Mouse (Mus musculus) left cerebral cortex, adult 9 months (tissue): ENCODE measurements around the gene Patj.
"Not testable (repeated sequence)": the region's sequence is repeated elsewhere in the genome, so short reads cannot be mapped to it uniquely, and the experiment has no call there.

Experiments
- DNase-seq, 2 experiments: peaks; one replicate each; pipeline ENCODE4 v3.0.0; 2022; ENCODE audit warnings: low spot score in 2 of 2

Patj gene

GRCm38 (mm10) chr4:98577275-98577674, 181.7 kb downstream of the Patj start:
- DNase-seq: no peak

DNA sequence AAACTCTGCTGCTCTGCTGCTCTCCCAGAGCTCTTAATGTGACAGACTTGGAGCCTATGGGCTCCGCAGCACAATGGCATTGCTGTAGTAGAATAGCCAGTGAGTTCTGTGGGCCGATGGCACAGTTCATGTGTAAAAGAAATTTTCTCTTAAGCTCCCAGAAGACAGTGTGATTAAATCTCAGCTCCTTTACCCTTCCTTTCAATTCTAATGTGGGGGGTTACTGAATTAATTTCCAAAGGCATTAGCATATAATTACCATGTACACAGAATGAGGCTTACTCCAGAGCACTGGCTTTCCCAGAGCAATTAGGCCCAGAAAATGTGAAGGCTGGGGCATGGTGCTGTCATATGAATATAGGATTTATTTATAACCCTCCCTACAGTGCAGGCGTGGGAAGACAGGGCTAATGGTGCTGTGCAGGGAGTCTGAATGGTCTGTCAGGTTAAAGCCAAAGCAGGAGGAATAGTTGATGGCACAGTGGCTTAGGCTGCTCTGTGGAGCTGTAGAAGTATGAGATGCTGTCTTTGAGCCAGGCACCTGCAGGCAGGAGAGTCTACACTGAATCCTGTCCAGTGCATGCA, 182.5 kb downstream of the Patj start:
- DNase-seq: peak in 1 of 2 experiments; percentile 69

DNA sequence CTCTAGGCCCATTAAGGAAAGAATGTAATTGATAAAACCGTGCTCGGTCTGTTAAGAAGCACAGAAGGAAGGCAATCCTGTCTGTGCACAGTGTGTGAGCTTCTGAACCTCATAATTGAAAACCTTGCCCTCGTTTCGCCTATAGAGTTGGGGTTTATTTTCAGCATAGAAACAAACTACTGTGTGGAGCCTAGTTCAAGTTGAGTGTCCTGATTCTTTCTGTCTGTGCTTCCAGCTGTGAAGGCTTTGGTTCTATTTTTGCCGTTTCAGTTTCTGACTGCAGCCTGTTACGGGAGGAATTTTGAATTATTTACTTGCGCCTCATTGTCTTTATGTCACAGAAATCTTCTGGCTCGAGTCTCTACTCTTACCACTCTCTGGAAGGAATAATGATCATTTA, 185.9 kb downstream of the Patj start:
- DNase-seq: no peak

DNA sequence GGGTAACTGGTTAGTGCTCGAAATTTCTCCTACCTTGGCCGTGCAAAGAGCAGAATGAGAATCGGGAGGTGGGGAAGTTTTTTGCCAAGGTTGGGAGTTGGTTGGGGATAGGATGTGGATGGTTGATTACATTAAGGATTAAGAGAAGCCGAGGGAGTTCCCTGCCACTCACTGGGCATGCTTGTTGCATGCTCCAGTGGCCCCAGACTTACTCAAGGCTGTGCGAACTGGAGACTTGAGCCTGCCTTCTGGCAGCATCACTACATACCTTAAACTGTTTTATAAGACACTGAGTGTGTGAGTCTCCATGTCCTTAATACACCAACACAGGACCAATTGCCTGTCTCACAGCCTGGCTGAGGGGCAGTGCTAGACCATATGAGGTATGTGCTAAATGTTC, 188.4 kb downstream of the Patj start:
- DNase-seq: no peak

DNA sequence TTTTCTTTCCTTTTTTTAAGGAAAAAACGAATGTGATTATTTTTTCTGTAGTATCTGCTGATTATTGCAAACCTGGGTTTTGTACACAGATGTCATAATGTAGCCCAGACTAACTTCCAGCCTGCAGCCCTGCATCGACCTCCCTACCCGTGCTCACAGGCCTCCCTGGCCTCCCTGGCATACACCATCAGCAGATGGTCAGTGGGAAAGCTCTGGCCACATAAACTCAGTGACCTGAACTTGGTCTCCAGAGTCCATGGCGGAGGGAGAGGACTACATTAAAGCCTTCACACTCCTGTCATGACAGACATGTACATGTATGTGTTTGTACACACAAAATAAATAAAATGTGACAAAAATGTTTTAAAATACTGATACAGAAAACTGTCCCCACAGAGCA, 190.7 kb downstream of the Patj start:
- no peak for DNase-seq

GRCm38 (mm10) chr4:98587686-98588085, 192.1 kb downstream of the Patj start:
- no peak for DNase-seq

DNA sequence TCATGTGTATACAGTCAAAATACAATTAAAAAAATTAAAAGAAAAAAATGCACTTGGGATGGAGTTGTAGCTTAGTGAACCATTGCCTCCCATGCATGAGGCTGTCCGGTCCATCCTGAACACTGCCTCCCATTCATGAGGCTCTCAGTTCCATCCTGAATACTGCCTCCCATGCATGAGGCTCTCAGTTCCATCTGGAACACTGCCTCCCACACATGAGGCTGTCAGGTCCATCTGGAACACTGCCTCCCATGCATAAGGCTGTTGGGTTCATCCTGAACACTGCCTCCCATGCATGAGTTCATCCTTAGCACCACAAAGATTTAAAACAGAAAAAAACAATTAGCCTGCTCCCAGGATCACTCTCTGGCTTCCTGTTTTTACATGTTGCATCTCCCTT, 198.4 kb downstream of the Patj start:
- DNase-seq: peak in 1 of 2 experiments; percentile 53

DNA sequence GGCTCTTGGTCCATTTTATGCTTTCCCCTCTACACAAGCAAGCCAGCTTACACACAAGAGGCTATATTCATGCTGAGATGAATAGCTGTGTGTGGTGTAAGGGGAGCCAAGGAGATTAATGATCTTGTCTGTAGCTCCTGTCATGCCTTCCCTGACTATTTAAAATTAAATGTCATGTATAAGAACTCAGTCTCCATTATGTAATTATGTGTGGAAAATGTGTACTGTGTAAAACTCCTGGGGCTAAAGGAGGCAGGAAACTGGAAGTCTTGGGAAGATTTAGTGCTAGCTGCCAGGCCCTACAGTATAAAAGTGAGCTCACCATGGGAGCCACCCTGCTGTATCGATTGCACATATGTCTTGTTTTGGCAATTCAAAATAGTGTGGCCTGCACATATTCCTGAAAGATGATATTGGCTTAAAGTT, 203.0 kb downstream of the Patj start:
- no peak for DNase-seq

- no peak for DNase-seq
These were observed 203.8 kb downstream of the Patj start for GRCm38 (mm10) chr4:98599358-98599757.

GRCm38 (mm10) chr4:98603131-98603530, 207.5 kb downstream of the Patj start:
- DNase-seq: no peak

- no peak for DNase-seq
These were observed 214.9 kb downstream of the Patj start for GRCm38 (mm10) chr4:98610501-98610900.

GRCm38 (mm10) chr4:98614395-98614794, 218.8 kb downstream of the Patj start:
- DNase-seq: no peak

DNA sequence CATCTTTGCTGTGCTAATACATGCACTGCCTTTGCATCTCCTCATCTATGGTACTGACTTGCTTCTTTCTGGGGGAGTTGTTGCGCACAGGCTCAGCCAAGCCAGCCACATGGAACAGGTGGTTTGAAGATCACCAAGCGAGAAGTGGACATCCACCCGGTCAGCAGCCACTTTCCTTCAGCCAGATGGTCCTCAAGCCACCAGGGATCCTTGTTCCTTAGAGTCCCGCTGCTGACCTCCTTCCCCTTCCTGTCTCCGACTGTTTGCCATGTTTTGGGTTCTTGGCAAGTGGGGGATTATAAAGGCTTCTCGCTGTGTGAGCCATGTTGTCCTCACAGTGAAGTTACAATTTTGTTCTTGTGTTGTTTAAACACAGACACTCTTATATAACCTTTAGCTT, 223.6 kb downstream of the Patj start:
- no peak for DNase-seq

DNA sequence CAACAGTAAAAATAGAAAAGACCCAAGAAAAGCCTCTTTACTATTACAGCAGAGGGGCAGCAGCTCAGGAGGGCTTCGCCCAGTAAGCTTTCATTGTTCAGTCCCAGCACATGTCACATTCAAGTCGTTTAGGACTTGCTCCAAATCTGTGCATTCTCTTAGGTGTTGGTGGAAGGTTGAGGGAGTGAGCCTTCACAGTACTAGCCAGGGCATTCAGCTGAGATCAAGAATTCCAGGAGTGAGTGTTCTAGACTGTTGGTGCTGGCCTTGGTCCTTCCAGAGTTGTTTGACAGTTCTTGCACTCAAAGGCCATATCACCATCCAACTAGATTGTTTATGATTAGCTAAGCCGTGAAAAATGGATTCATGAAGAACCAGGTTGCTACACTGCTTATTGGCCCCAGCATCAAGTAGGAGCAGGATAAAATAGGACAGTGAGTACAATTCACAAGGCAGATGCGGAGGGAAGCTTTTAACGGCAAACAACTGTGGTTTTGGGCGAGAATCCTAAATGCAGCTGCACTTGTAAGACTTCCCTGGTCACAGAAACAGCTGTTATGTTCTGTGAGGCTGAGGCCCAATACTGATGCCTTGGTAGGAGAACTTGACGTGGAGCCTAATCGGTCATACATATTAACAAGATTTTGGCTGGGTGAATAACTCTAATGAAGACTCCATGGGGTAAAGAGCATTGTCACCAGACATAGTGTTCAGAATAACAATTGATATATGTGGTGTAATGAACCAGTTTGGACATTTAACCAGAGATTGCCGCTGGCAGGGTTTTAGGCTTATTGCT, 225.6 kb downstream of the Patj start:
- no peak for DNase-seq

GRCm38 (mm10) chr4:98622180-98622579, 226.6 kb downstream of the Patj start:
- no peak for DNase-seq

GRCm38 (mm10) chr4:98622996-98623673, 227.6 kb downstream of the Patj start:
- DNase-seq: no peak

DNA sequence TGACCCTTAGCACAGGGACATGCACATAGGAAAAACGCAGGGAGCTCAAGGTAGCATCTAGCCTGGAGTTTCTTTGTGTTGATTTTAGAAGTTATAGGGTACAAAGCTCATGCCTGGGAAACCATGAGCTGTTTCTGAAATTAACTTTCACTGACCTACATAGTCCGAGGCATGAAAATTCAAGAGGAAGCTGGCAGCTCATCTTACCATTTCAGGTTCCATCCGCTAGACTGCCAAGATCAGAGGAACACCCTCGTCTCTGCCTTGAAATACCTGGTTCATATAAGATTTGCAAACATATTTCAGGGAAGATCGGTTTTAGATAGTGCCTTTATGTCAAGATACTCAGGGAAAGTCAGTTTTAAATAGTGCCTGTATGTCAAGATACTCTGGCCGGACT, 232.7 kb downstream of the Patj start:
- DNase-seq: no peak

DNA sequence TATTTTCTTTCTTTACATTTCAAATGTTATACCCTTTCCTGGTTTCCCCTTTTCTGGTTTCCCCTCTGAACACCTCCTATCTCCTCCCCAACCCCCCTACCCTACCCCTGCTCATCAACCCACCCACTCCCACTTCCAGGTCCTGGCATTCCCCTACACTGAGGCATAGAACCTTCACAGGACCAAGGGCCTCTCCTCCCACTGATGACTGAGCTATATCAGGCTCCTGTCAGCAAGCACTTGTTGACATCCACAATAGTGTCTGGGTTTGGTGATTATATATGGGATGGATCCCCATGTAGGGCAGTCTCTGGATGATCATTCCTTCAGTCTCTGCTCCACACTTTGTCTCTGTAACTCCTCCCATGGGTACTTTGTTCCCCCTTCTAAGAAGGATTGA, 233.6 kb downstream of the Patj start:
- not testable (repeated sequence) for DNase-seq

- no peak for DNase-seq
These were observed 239.7 kb downstream of the Patj start for GRCm38 (mm10) chr4:98635140-98635837.

GRCm38 (mm10) chr4:98638731-98639130, 243.1 kb downstream of the Patj start:
- no peak for DNase-seq

GRCm38 (mm10) chr4:98653650-98654049, 258.1 kb downstream of the Patj start:
- DNase-seq: no peak

DNA sequence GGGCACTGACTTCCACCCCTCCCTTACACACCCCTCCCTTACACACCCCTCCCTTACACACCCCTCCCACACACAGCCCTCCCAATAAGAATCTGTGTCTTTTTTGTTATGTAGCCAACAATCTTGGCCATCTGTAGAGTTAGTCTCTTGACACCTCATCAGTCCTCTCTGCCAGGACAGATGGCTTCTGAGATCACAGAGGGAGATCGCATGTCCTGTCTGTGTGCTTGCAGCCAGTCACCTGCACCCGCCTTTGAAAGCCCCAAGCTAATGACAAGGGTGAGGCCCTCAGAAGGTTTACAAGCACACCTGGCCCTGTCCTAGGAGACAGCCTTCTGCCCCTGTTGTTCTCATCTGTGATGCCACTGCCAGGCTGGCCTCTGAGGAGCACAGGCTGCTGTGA, 258.8 kb downstream of the Patj start:
- no peak for DNase-seq
